Comparison of ENCODE assay signal across 18 mouse cellular contexts in the genomic region with DNA sequence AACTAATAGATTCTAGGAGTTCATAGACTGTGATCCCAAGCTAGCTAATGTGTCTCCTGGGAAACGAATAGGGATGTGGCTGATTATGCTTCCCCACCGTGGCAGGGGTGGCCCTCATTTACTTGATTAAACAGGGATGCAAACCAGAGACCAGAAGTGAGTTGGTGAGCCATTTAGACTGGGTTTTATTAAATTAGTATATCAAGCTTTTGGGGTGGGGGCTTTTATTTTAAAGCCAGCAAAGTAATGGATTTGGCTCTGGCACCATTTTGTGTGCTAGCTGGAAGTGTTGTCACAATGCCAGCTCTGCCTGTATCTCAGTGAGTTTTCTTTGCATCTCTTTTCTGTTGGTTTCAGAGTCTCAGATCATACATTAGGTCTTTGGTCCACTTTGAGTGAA. TPM values are rescaled to one million over a fixed set of nuclear protein-coding genes. Genes with fewer than 3 reads are reported as not detected.
DNase-seq lines count a peak whose midpoint lies in the region; ATAC-seq and TF ChIP-seq lines count a peak whose summit lies in the region.
"Had no signal": no experiment of that assay in that cellular context is flagged by ENCODE, and none has a peak within 500 bp of the region (broad histone marks: within the 10 kb centered on the region; RNA-seq: fewer than 3 reads in every experiment).

No protein-coding gene starts in this region.

- H3K4me2 ChIP-seq in liver, embryonic 12.5 days, result peak overlapping the region; percentile 59; the same call in 1 of the 2 replicates
- H3K4me2 ChIP-seq in liver, postnatal 0 days (ENCODE audit: low read depth, low read length), result no peak overlapping the region
- H3K4me2 ChIP-seq in hindbrain, embryonic 15.5 days, result no peak overlapping the region
- H3K4me2 ChIP-seq: heart, embryonic 15.5 days; limb, embryonic 12.5 days had no signal

- intact Hi-C loops in heart, postnatal 36 days (cut with DNase I), result no loop called here

- H3K9me3 ChIP-seq in heart, embryonic 10.5 days, result no peaks in the 10 kb centered on the region
- H3K9me3 ChIP-seq in liver, embryonic 12.5 days (replicated peaks), result peaks cover 6% of the 10 kb centered on the region; the same call in 1 of the 2 replicates
- H3K9me3 ChIP-seq in liver, postnatal 0 days (ENCODE audit: low read length), result no peaks in the 10 kb centered on the region
- no peaks in the 10 kb centered on the region for H3K9me3 ChIP-seq in embryonic facial prominence, embryonic 10.5 days
- H3K9me3 ChIP-seq in hindbrain, embryonic 15.5 days, result no peaks in the 10 kb centered on the region
- H3K9me3 ChIP-seq: heart, embryonic 15.5 days; limb, embryonic 12.5 days had no signal

- H3K9ac ChIP-seq in liver, embryonic 12.5 days, result peak overlapping the region; percentile 61
- H3K9ac ChIP-seq in liver, postnatal 0 days (replicated peaks), result no peak overlapping the region
- H3K9ac ChIP-seq in hindbrain, embryonic 15.5 days, result no peak overlapping the region
- H3K9ac ChIP-seq: heart, embryonic 15.5 days; limb, embryonic 12.5 days had no signal

- H3K27ac ChIP-seq in heart, embryonic 10.5 days, result peak overlapping the region; percentile 80
- peak overlapping the region; percentile 86 for H3K27ac ChIP-seq in liver, embryonic 12.5 days
- no peak overlapping the region for H3K27ac ChIP-seq in liver, postnatal 0 days (ENCODE audit: low read depth)
- H3K27ac ChIP-seq in embryonic facial prominence, embryonic 10.5 days (replicated peaks), result peak overlapping the region; percentile 27; the same call in 1 of the 2 replicates
- H3K27ac ChIP-seq in hindbrain, embryonic 15.5 days (replicated peaks), result 0 out of 2 replicates have a peak overlapping the region, but pooled peaks have one; percentile 13
- H3K27ac ChIP-seq: heart, embryonic 15.5 days had no signal

- no peak overlapping the region for H3K4me3 ChIP-seq in heart, embryonic 10.5 days
- no peak overlapping the region for H3K4me3 ChIP-seq in liver, embryonic 12.5 days
- H3K4me3 ChIP-seq in liver, postnatal 0 days (ENCODE audit: low read depth, low read length), result no peak overlapping the region
- no peak overlapping the region for H3K4me3 ChIP-seq in embryonic facial prominence, embryonic 10.5 days
- no peak overlapping the region for H3K4me3 ChIP-seq in hindbrain, embryonic 15.5 days
- H3K4me3 ChIP-seq: heart, embryonic 15.5 days; limb, embryonic 12.5 days had no signal

- H3K27me3 ChIP-seq in heart, embryonic 10.5 days (ENCODE audit: insufficient read depth, poor library complexity, severe bottlenecking), result no peaks in the 10 kb centered on the region
- H3K27me3 ChIP-seq in liver, embryonic 12.5 days (replicated peaks), result no peaks in the 10 kb centered on the region
- H3K27me3 ChIP-seq in liver, postnatal 0 days (ENCODE audit: insufficient read depth, low read length), result no peaks in the 10 kb centered on the region
- no peaks in the 10 kb centered on the region for H3K27me3 ChIP-seq in embryonic facial prominence, embryonic 10.5 days (replicated peaks; ENCODE audit: low read depth, poor library complexity, severe bottlenecking)
- H3K27me3 ChIP-seq in hindbrain, embryonic 15.5 days, result no peaks in the 10 kb centered on the region
- H3K27me3 ChIP-seq: heart, embryonic 15.5 days; limb, embryonic 12.5 days had no signal

- 81% methylated on average over 2 of the region's 2 CpGs for WGBS in heart, embryonic 10.5 days
- 64% methylated on average over 2 of the region's 2 CpGs for WGBS in liver, embryonic 12.5 days (ENCODE audit: insufficient replicate concordance)
- 70% methylated on average over 2 of the region's 2 CpGs for WGBS in liver, postnatal 0 days (ENCODE audit: insufficient replicate concordance)
- WGBS in embryonic facial prominence, embryonic 10.5 days, result 70% methylated on average over 2 of the region's 2 CpGs
- 21% methylated on average over 2 of the region's 2 CpGs for WGBS in hindbrain, embryonic 15.5 days

- no peak for ATAC-seq in liver, embryonic 12.5 days
- ATAC-seq in liver, postnatal 0 days, result no peak
- no peak for ATAC-seq in hindbrain, embryonic 15.5 days (ENCODE audit: low FRiP score, low read depth)

- TF ChIP-seq EP300 in liver, postnatal 0 days (IDR thresholded peaks at IDR 0.05; ENCODE audit: low read depth), result no peak

- DNase-seq in heart, embryonic 10.5 days (ENCODE audit: low spot score), result no peak
- no peak for DNase-seq in heart, postnatal 36 days
- no peak for DNase-seq in liver, postnatal 0 days
- no peak for DNase-seq in embryonic facial prominence, embryonic 10.5 days (ENCODE audit: low spot score)
- no peak for DNase-seq in layer of hippocampus, adult 9-11 months
- DNase-seq in adrenal gland, postnatal 10 days, result no peak
- DNase-seq: adrenal gland, postnatal 14 days; cerebellum, adult 18-20 months; gastrocnemius, postnatal 25 days; kidney, adult 18-20 months; kidney, postnatal 25 days; lung, postnatal 10 days; right cerebral cortex, adult 18-20 months; thymus, adult 2 months had no signal

- H3K4me1 ChIP-seq in heart, embryonic 10.5 days, result peaks cover 28% of the 10 kb centered on the region
- peaks cover 80% of the 10 kb centered on the region for H3K4me1 ChIP-seq in liver, embryonic 12.5 days
- peaks cover 17% of the 10 kb centered on the region for H3K4me1 ChIP-seq in liver, postnatal 0 days (ENCODE audit: insufficient read depth)
- H3K4me1 ChIP-seq in embryonic facial prominence, embryonic 10.5 days, result peaks cover 26% of the 10 kb centered on the region
- peaks cover 25% of the 10 kb centered on the region for H3K4me1 ChIP-seq in hindbrain, embryonic 15.5 days (replicated peaks)

- TF ChIP-seq CTCF in liver, postnatal 0 days (IDR thresholded peaks at IDR 0.05; ENCODE audit: low read depth), result no peak

- peaks cover 9% of the 10 kb centered on the region for H3K36me3 ChIP-seq in heart, embryonic 10.5 days
- peaks cover 12% of the 10 kb centered on the region for H3K36me3 ChIP-seq in liver, embryonic 12.5 days
- H3K36me3 ChIP-seq in liver, postnatal 0 days (replicated peaks; ENCODE audit: insufficient read depth, low read length), result peaks cover 5% of the 10 kb centered on the region; the same call in 1 of the 2 replicates
- H3K36me3 ChIP-seq in embryonic facial prominence, embryonic 10.5 days (replicated peaks), result peaks cover 8% of the 10 kb centered on the region
- H3K36me3 ChIP-seq in hindbrain, embryonic 15.5 days, result no peaks in the 10 kb centered on the region
- H3K36me3 ChIP-seq: heart, embryonic 15.5 days had no signal

RNA-seq across cellular contexts. Expression of gene Pigk, which starts 43.0 kb away (rescaled TPM):
- polyA plus RNA-seq in heart, embryonic 10.5 days (2016; fragmentation: Nextera tagmentation; extraction: Ambion mirVana), result 39.8 and 47.3 TPM in 2 replicates
- total RNA-seq in heart, postnatal 36 days (2021), result 10 to 100 TPM; 25.0 to 25.4 TPM
- 24.9 and 34.5 TPM in 2 replicates for polyA plus RNA-seq in liver, embryonic 12.5 days (2016; fragmentation: Nextera tagmentation; extraction: Ambion mirVana)
- 22.2 and 23.8 TPM in 2 replicates for polyA plus RNA-seq in liver, postnatal 0 days (2015; fragmentation: Nextera tagmentation; extraction: Ambion mirVana)
- 32.4 and 34.1 TPM in 2 replicates for polyA plus RNA-seq in embryonic facial prominence, embryonic 10.5 days (2016; fragmentation: Nextera tagmentation; extraction: Ambion mirVana)
- polyA plus RNA-seq in hindbrain, embryonic 15.5 days (2015; fragmentation: Nextera tagmentation; extraction: Ambion mirVana), result 50.8 and 52.3 TPM in 2 replicates
- total RNA-seq in adrenal gland, postnatal 10 days (2021), result 10 to 100 TPM; 44.6 to 48.7 TPM
